In genomic region chr19:12759656-12760055, GRCm38 (mm10) we compare ENCODE assay signal across 9 mouse cellular contexts. TPM values are rescaled to one million over a fixed set of nuclear protein-coding genes. Genes with fewer than 3 reads are reported as not detected.
A peak's percentile ranks its signal among the peaks of the same experiment; 100 is the strongest.
DNase-seq lines count a peak whose midpoint lies in the region; ATAC-seq and TF ChIP-seq lines count a peak whose summit lies in the region.
"Had no signal": no experiment of that assay in that cellular context is flagged by ENCODE, and none has a peak within 500 bp of the region (broad histone marks: within the 10 kb centered on the region; RNA-seq: fewer than 3 reads in every experiment).

No protein-coding gene starts in this region.

- no peak overlapping the region for H3K4me2 ChIP-seq in forebrain, embryonic 13.5 days
- no peak overlapping the region for H3K4me2 ChIP-seq in forebrain, embryonic 11.5 days (ENCODE audit: low read depth, low read length, severe bottlenecking)
- no peak overlapping the region for H3K4me2 ChIP-seq in forebrain, embryonic 16.5 days (ENCODE audit: low read length)
- H3K4me2 ChIP-seq in myocyte (ENCODE audit: low read depth) = no peak overlapping the region

- CTCF ChIA-PET in Patski (lab: Charles Lee) = interaction anchor here (1.1 to 2.1 kb wide), 2 partner anchors 31 to 164 kb away, joined by 3 to 5 read pairs; no protein-coding TSS in a partner anchor

- H3K27ac ChIP-seq in forebrain, embryonic 13.5 days = no peak overlapping the region
- no peak overlapping the region for H3K27ac ChIP-seq in forebrain, embryonic 11.5 days (ENCODE audit: low read depth, low read length)
- H3K27ac ChIP-seq in forebrain, embryonic 16.5 days (ENCODE audit: low read length) = no peak overlapping the region

- no peaks in the 10 kb centered on the region for H3K79me2 ChIP-seq in myocyte (ENCODE audit: control insufficient read depth, insufficient read depth)

- H3K27me3 ChIP-seq in forebrain, embryonic 13.5 days = no peaks in the 10 kb centered on the region
- no peaks in the 10 kb centered on the region for H3K27me3 ChIP-seq in forebrain, embryonic 11.5 days (ENCODE audit: control insufficient read depth, insufficient read depth, low read length)
- H3K27me3 ChIP-seq in Patski = no peaks in the 10 kb centered on the region
- no peaks in the 10 kb centered on the region for H3K27me3 ChIP-seq in forebrain, embryonic 16.5 days (replicated peaks; ENCODE audit: control insufficient read depth, insufficient read depth, low read length)
- no peaks in the 10 kb centered on the region for H3K27me3 ChIP-seq in myocyte (ENCODE audit: control insufficient read depth, insufficient read depth, insufficient read length)
- H3K27me3 ChIP-seq: megakaryocyte, embryonic 14.5 days had no signal

- peak; percentile 69 for ATAC-seq in forebrain, embryonic 13.5 days
- ATAC-seq in forebrain, embryonic 11.5 days (replicated peaks; ENCODE audit: low FRiP score) = no peak
- ATAC-seq in Patski = peak; percentile 92
- ATAC-seq in forebrain, embryonic 16.5 days = peak; percentile 80

- no peak overlapping the region for H3K4me3 ChIP-seq in forebrain, embryonic 13.5 days
- no peak overlapping the region for H3K4me3 ChIP-seq in forebrain, embryonic 11.5 days (ENCODE audit: low read depth, low read length)
- H3K4me3 ChIP-seq in forebrain, embryonic 16.5 days (replicated peaks; ENCODE audit: low read length) = no peak overlapping the region
- H3K4me3 ChIP-seq in myocyte = no peak overlapping the region
- H3K4me3 ChIP-seq: megakaryocyte, embryonic 14.5 days had no signal

- peaks cover 27% of the 10 kb centered on the region for H3K36me3 ChIP-seq in forebrain, embryonic 13.5 days (ENCODE audit: poor library complexity, severe bottlenecking)
- no peaks in the 10 kb centered on the region for H3K36me3 ChIP-seq in forebrain, embryonic 11.5 days (ENCODE audit: control insufficient read depth, insufficient read depth, low read length)
- H3K36me3 ChIP-seq in forebrain, embryonic 16.5 days (ENCODE audit: control insufficient read depth, insufficient read depth) = peaks cover 7% of the 10 kb centered on the region
- H3K36me3 ChIP-seq in myocyte (ENCODE audit: control insufficient read depth, insufficient read depth) = peaks cover 16% of the 10 kb centered on the region

- POLR2A ChIA-PET in Patski (lab: Charles Lee) = interaction anchor here (0.9 kb wide), 1 partner anchor 162 kb away, joined by 4 read pairs; no protein-coding TSS in a partner anchor

- H3ac ChIP-seq in myocyte (ENCODE audit: control insufficient read depth, insufficient read length) = no peak overlapping the region

- no peak for TF ChIP-seq CTCF in Patski (IDR thresholded peaks at IDR 0.05)

- DNase-seq in forebrain, embryonic 11.5 days (ENCODE audit: low spot score) = no peak
- peak; percentile 91 for DNase-seq in Patski (ENCODE audit: low read depth, low spot score)
- peak; percentile 47 to 66 for DNase-seq in kidney, postnatal 25 days
- DNase-seq in natural killer cell, adult 2 months (ENCODE audit: low spot score in 2 of 2) = no peak
- DNase-seq in urinary bladder, postnatal 25 days (ENCODE audit: low spot score) = no peak

- WGBS in forebrain, embryonic 13.5 days = 35% methylated on average over 2 of the region's 2 CpGs
- WGBS in forebrain, embryonic 11.5 days = 56% methylated on average over 2 of the region's 2 CpGs
- WGBS in forebrain, embryonic 16.5 days = 29% methylated on average over 2 of the region's 2 CpGs

- no peaks in the 10 kb centered on the region for H3K9me3 ChIP-seq in forebrain, embryonic 13.5 days (replicated peaks)
- H3K9me3 ChIP-seq in forebrain, embryonic 11.5 days (ENCODE audit: control insufficient read depth, low read length) = no peaks in the 10 kb centered on the region
- no peaks in the 10 kb centered on the region for H3K9me3 ChIP-seq in forebrain, embryonic 16.5 days (ENCODE audit: control insufficient read depth, low read length)
- H3K9me3 ChIP-seq: megakaryocyte, embryonic 14.5 days had no signal

- H3K4me1 ChIP-seq in forebrain, embryonic 13.5 days = no peaks in the 10 kb centered on the region
- no peaks in the 10 kb centered on the region for H3K4me1 ChIP-seq in forebrain, embryonic 11.5 days (replicated peaks; ENCODE audit: control insufficient read depth, insufficient read depth, low read length)
- 0 out of 2 replicates have a peak, but pooled peaks cover 6% of the 10 kb centered on the region for H3K4me1 ChIP-seq in forebrain, embryonic 16.5 days (replicated peaks; ENCODE audit: control insufficient read depth, insufficient read depth, low read length)
- H3K4me1 ChIP-seq: megakaryocyte, embryonic 14.5 days had no signal

- H3K9ac ChIP-seq in forebrain, embryonic 13.5 days = no peak overlapping the region
- H3K9ac ChIP-seq in forebrain, embryonic 11.5 days (ENCODE audit: low read length) = no peak overlapping the region
- no peak overlapping the region for H3K9ac ChIP-seq in forebrain, embryonic 16.5 days (replicated peaks; ENCODE audit: low read depth, low read length)

- TF ChIP-seq POLR2A in myocyte (IDR thresholded peaks at IDR 0.05; ENCODE audit: insufficient read length, low read depth) = no peak

- in situ Hi-C loops in Patski (cut with MboI; ENCODE audit: low pct_unique_long_range_greater_than_20kb) = loop anchor here (5.0 kb wide), 1 partner anchor 272 kb away; no protein-coding TSS in a partner anchor

TF ChIP-seq in myocyte, 11 proteins besides CTCF, POLR2A, EP300 and RAD21:
- TF ChIP-seq REST (IDR thresholded peaks at IDR 0.05; ENCODE audit: insufficient read depth, insufficient read length) (no peak), USF1 (IDR thresholded peaks at IDR 0.05; ENCODE audit: low read depth) (no peak), CEBPB (IDR thresholded peaks at IDR 0.05; ENCODE audit: insufficient read depth, poor library complexity, severe bottlenecking) (peak; percentile 44; the same call in 1 of the 2 replicates), POLR2AphosphoS2 (IDR thresholded peaks at IDR 0.05; ENCODE audit: insufficient read length, low read depth) (no peak)

RNA-seq across cellular contexts. Expression of gene Cntf, which starts 5.8 kb away (rescaled TPM):
- 1.9 and 2.3 TPM in 2 replicates for polyA plus RNA-seq in forebrain, embryonic 13.5 days (2015; fragmentation: Nextera tagmentation; extraction: Ambion mirVana)
- 0.37 and 0.80 TPM in 2 replicates for polyA plus RNA-seq in forebrain, embryonic 11.5 days (2014; fragmentation: Nextera tagmentation; extraction: Ambion mirVana)
- polyA plus RNA-seq in Patski (2021) (59.9 TPM), myocyte (2012; fragmentation: generic; extraction: Trizol) (1.0 TPM)
- 1.3 and 1.5 TPM in 2 replicates for polyA plus RNA-seq in forebrain, embryonic 16.5 days (2015; fragmentation: Nextera tagmentation; extraction: Ambion mirVana)

RNA-seq across cellular contexts. Expression of gene Zfp91, which starts 36.3 kb away (rescaled TPM):
- polyA plus RNA-seq in forebrain, embryonic 13.5 days (2015; fragmentation: Nextera tagmentation; extraction: Ambion mirVana) = 16.3 and 16.8 TPM in 2 replicates
- 11.6 and 11.9 TPM in 2 replicates for polyA plus RNA-seq in forebrain, embryonic 11.5 days (2014; fragmentation: Nextera tagmentation; extraction: Ambion mirVana)
- polyA plus RNA-seq in Patski (2021) = 94.3 TPM
- polyA plus RNA-seq in forebrain, embryonic 16.5 days (2015; fragmentation: Nextera tagmentation; extraction: Ambion mirVana) = 13.1 and 13.3 TPM in 2 replicates
- polyA plus RNA-seq in myocyte (2012; fragmentation: generic; extraction: Trizol) = 28.9 TPM

RNA-seq across cellular contexts. Expression of gene Lpxn, which starts 36.3 kb away (rescaled TPM):
- 0.74 and 0.94 TPM in 2 replicates for polyA plus RNA-seq in forebrain, embryonic 13.5 days (2015; fragmentation: Nextera tagmentation; extraction: Ambion mirVana)
- 1.2 and 1.3 TPM in 2 replicates for polyA plus RNA-seq in forebrain, embryonic 11.5 days (2014; fragmentation: Nextera tagmentation; extraction: Ambion mirVana)
- polyA plus RNA-seq in Patski (2021) (1.0 TPM), myocyte (2012; fragmentation: generic; extraction: Trizol) (0.18 TPM)
- 0.42 and 0.92 TPM in 2 replicates for polyA plus RNA-seq in forebrain, embryonic 16.5 days (2015; fragmentation: Nextera tagmentation; extraction: Ambion mirVana)

Comparison
In these comparisons a context has a peak if more than half of its experiments do, and no peak if none do; other contexts are left out.
1. DNase-seq: peak in Patski (single experiment) and kidney, postnatal 25 days (2 of 2); none in forebrain, embryonic 11.5 days (single experiment), natural killer cell, adult 2 months (0 of 2) and urinary bladder, postnatal 25 days (single experiment).
2. RNA of gene Cntf, which starts 5.8 kb away (polyA plus RNA-seq): 59.9 TPM in Patski (single experiment); 1.9 to 2.3 TPM in forebrain, embryonic 13.5 days, 1.3 to 1.5 TPM in forebrain, embryonic 16.5 days, 1.0 TPM in myocyte (single experiment) and 0.37 to 0.80 TPM in forebrain, embryonic 11.5 days; every median in the first group is over 10 times any median in the second.